Mouse (Mus musculus) erythroblast, adult 5-6 weeks (primary cell): ENCODE data around the gene Adgrf3. TPM values are rescaled to one million over a fixed set of nuclear protein-coding genes. Genes with fewer than 3 reads are reported as not detected.

Experiments
- ATAC-seq: replicated peaks from 2 replicates; pipeline ENCODE4 v1.8.0; 2016; ENCODE audit warnings: moderate number of reproducible peaks, mild to moderate bottlenecking, moderate TSS enrichment, inconsistent platforms; ENCODE audit not compliant: poor library complexity, low FRiP score, severe bottlenecking
- total RNA-seq, 2 experiments: library from RNA; stranded (forward) in 1 of 2; stranded (reverse) in 1 of 2; fragments of 150-400 nt in 1 of 2; fragments of 200-764, 138-1000 nt in 1 of 2; gene quantifications; 2 replicates each; pipeline versions ENCODE4 v1.2.3 to v1.2.4; 2015 to 2017; ENCODE audit warnings: low replicate concordance in 2 of 2

The Adgrf3 gene
- total RNA-seq, 2 experiments from 2014 or later: not detected

GRCm38 (mm10) chr5:30154474-30155394 is 50.8 kb downstream of the Adgrf3 start, which contains the start of the genes Hadha and Hadhb:
Hadha (minus strand) TSS chr5:30155162.
Hadhb (plus strand) TSS chr5:30155248.
- ATAC-seq: peak; percentile 93

GRCm38 (mm10) chr5:30154013-30154412 is 51.5 kb downstream of the Adgrf3 start:
- ATAC-seq: no peak

- no peak for ATAC-seq
Observed at GRCm38 (mm10) chr5:30153222-30153621, 52.3 kb downstream of the Adgrf3 start.

- ATAC-seq: no peak
Observed at GRCm38 (mm10) chr5:30152413-30152812, 53.1 kb downstream of the Adgrf3 start.

- no peak for ATAC-seq
Observed at GRCm38 (mm10) chr5:30152007-30152406, 53.5 kb downstream of the Adgrf3 start.

- ATAC-seq: no peak
Observed at GRCm38 (mm10) chr5:30148133-30148920, 57.2 kb downstream of the Adgrf3 start.

- ATAC-seq: no peak
Observed at GRCm38 (mm10) chr5:30146526-30146925, 59.0 kb downstream of the Adgrf3 start.

Other genes with a start within 250 kb of the Adgrf3 start
- 11.5 TPM in 1 of 2 replicates, not detected in the other for gene Il6, start 192.6 kb downstream of the Adgrf3 start, total RNA-seq (2015; ENCODE audit: low replicate concordance)
- gene Il6, start 192.6 kb downstream of the Adgrf3 start, total RNA-seq (2017; ENCODE audit: low replicate concordance): 0.14 and 2.1 TPM in 2 replicates
- 46.7 and 65.4 TPM in 2 replicates for gene Tyms, start 132.1 kb downstream of the Adgrf3 start, total RNA-seq (2015; ENCODE audit: low replicate concordance)
- gene Tyms, start 132.1 kb downstream of the Adgrf3 start, total RNA-seq (2017; ENCODE audit: low replicate concordance): 46.1 and 47.5 TPM in 2 replicates
- not detected in 2 replicates for gene Garem2, start 100.6 kb downstream of the Adgrf3 start, total RNA-seq (2015; ENCODE audit: low replicate concordance)
- not detected in 2 replicates for gene Garem2, start 100.6 kb downstream of the Adgrf3 start, total RNA-seq (2017; ENCODE audit: low replicate concordance)
- not detected in 2 replicates for gene 3110082J24Rik, start 99.6 kb downstream of the Adgrf3 start, total RNA-seq (2015; ENCODE audit: low replicate concordance)
- gene 3110082J24Rik, start 99.6 kb downstream of the Adgrf3 start, total RNA-seq (2017; ENCODE audit: low replicate concordance): not detected in 2 replicates
- gene Hadha, start 50.6 kb downstream of the Adgrf3 start, total RNA-seq (2015; ENCODE audit: low replicate concordance): 15.9 and 23.2 TPM in 2 replicates
- 73.7 and 102 TPM in 2 replicates for gene Hadha, start 50.6 kb downstream of the Adgrf3 start, total RNA-seq (2017; ENCODE audit: low replicate concordance)
- 36.1 and 37.4 TPM in 2 replicates for gene Hadhb, start 50.5 kb downstream of the Adgrf3 start, total RNA-seq (2015; ENCODE audit: low replicate concordance)
- gene Hadhb, start 50.5 kb downstream of the Adgrf3 start, total RNA-seq (2017; ENCODE audit: low replicate concordance): 30.8 and 35.7 TPM in 2 replicates
- 5.2 and 9.6 TPM in 2 replicates for gene Selenoi, start 26.9 kb upstream of the Adgrf3 start, total RNA-seq (2015; ENCODE audit: low replicate concordance)
- gene Selenoi, start 26.9 kb upstream of the Adgrf3 start, total RNA-seq (2017; ENCODE audit: low replicate concordance): 8.0 and 13.8 TPM in 2 replicates
- not detected in 2 replicates for gene Drc1, start 75.7 kb upstream of the Adgrf3 start, total RNA-seq (2015; ENCODE audit: low replicate concordance)
- gene Drc1, start 75.7 kb upstream of the Adgrf3 start, total RNA-seq (2017; ENCODE audit: low replicate concordance): not detected in 2 replicates